In the genomic region with DNA sequence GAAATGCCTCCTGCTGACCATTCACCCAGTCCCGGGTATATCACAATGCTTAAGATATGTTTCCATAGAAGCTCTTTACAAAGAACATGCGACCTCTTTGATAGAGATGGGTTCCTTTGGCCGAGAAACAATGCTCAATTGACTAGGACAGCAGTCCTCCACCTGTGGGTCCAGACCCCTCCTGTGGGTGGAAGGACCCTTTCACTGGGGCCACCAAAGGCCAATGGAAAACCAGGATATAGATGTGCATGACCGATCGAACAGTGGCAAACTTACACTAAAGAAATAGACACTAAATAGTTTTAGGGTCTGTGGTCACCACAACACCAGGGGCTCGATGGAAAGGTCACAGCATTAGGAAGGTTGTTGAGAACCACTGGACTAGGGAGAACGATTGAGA, we compare ENCODE assay signal across 10 mouse cellular contexts. TPM values are rescaled to one million over a fixed set of nuclear protein-coding genes. Genes with fewer than 3 reads are reported as not detected.
A peak's percentile ranks its signal among the peaks of the same experiment; 100 is the strongest.
DNase-seq lines count a peak whose midpoint lies in the region; ATAC-seq lines count a peak whose summit lies in the region.
"Had no signal": no experiment of that assay in that cellular context is flagged by ENCODE, and none has a peak within 500 bp of the region (broad histone marks: within the 10 kb centered on the region; RNA-seq: fewer than 3 reads in every experiment).

No protein-coding gene starts in this region.

- ATAC-seq in frontal cortex, adult (ENCODE audit: low TSS enrichment) = no peak
- ATAC-seq: liver, embryonic 12.5 days; lung, postnatal 0 days had no signal

- peak; percentile 4 to 5 for DNase-seq in frontal cortex, postnatal 25 days (ENCODE audit: low spot score in 2 of 2)
- DNase-seq in layer of hippocampus, postnatal 10 days (ENCODE audit: low spot score in 2 of 2) = peak; percentile 6 to 13
- no peak for DNase-seq in layer of hippocampus, postnatal 36 days
- DNase-seq in testis, postnatal 14 days (ENCODE audit: low spot score) = peak; percentile 8
- no peak for DNase-seq in testis, postnatal 10 days (ENCODE audit: low spot score)
- peak; percentile 20 for DNase-seq in mesoderm, embryonic 11.5 days (ENCODE audit: low read depth, low spot score)
- DNase-seq in urinary bladder, adult 18-20 months (ENCODE audit: low spot score in 2 of 2) = no peak

RNA-seq across cellular contexts. Expression of gene Ezh2, which starts 53.2 kb away (rescaled TPM):
- total RNA-seq in layer of hippocampus, postnatal 10 days (2021) = 10 to 100 TPM; 33.5 to 35.7 TPM
- 10 to 100 TPM; 16.5 to 17.4 TPM for total RNA-seq in layer of hippocampus, postnatal 36 days (2021)

Comparison
In these comparisons a context has a peak if more than half of its experiments do, and no peak if none do; other contexts are left out.
1. DNase-seq: peak in frontal cortex, postnatal 25 days (2 of 2), layer of hippocampus, postnatal 10 days (2 of 2), testis, postnatal 14 days (single experiment) and mesoderm, embryonic 11.5 days (single experiment); none in layer of hippocampus, postnatal 36 days (0 of 2), testis, postnatal 10 days (single experiment) and urinary bladder, adult 18-20 months (0 of 2).